Mouse (Mus musculus) testis, postnatal 14 days (tissue): Measurements from ENCODE around the gene Slc39a11.

ENCODE experiments used
- DNase-seq: peaks from one replicate; pipeline ENCODE4 v3.0.0; 2021; ENCODE audit warnings: low spot score

Gene Slc39a11

DNA sequence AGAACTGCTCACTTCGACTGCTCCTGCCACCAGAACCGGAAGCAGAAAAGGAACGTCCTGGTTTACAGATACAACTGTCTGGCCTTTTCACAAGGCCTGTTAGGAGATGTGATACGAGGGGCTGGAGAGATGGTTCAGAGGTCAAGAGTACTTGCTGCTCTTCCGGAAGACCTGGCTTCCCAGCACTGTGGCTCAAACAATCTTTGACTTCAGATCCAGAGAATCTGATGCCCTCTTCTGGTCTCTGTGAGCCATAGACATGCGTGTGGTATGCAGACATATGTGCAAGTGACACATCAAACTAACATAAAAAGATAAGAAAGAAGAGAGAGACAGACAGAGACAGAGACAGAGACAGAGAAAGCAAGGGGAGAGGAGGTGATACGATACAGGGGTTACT is 17.6 kb downstream of the Slc39a11 start:
- DNase-seq, result no peak

DNA sequence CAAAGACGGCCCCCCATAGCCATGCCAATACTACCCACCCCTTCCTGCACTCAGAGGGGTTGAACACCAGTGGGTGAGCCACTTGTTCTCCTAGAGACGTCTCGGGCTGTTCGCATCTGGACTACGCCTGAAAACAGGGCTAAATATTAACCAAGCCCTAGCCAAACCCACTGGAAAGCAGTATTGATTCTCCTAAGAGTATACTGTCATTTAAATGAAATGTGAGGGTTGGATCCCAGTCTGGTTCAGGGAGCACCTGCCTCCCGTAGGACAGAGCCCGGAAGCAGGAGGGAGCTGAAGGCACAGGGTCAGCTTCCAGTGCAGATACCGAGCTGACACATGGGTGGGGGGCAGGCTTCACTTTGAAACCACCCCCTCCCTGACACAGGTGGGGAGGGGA is 18.0 kb downstream of the Slc39a11 start:
- DNase-seq, result no peak

DNA sequence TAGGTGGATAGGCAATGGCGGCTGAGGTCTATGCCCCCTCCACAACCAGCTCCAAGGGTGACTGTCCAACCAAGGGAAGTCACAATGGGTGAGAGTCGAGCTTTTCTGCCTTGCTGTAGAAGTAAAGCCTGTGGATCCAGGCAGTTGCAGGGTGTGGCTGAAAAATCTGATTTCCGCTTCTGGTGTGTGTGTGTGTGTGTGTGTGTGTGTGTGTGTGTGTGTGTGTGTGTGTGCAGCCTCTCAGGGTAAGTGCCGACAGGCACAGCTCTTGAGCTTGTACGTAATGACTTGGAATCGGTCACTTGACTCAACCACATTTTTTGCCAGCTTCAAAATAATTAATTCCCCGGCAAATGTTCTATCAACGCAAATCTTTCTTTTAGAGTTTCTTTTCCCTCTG is 18.6 kb downstream of the Slc39a11 start:
- DNase-seq, result no peak

DNA sequence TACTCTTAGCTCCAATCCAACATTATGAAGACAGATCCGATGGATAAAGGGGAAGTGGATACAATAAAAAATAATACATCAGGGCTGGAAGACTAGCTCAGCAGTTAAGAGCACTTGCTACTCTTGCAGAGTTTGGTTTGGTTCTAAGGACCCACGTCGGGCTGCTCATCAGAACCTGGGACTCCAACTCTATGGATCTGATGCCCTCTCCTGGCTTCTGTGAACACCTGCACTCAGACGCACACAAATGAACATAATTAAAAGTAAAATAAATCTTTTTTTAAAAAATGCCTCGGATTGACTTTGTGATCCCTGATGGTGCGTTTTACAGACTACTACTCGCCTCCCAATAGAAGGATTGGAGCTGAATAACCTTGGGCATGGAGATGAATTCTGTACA is 19.2 kb downstream of the Slc39a11 start:
- no peak for DNase-seq

DNA sequence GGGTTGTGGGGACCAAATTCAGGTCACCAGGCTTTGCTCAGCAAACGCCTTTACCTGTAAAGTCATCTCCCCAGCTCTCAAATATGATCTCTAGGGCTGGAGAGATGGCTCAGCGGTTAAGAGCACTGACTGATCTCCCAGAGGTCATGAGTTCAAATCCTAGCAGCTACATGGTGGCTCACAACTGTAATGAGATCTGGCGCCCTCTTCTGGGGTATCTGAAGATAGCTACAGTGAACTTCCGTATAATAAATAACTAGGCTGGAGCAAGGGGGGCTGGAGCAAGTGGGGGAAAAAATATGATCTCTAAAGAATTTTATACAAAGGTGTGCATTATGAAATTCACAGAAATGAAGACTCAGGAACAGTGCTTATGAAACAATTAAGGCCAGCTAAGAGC is 22.1 kb downstream of the Slc39a11 start:
- DNase-seq, result no peak

DNA sequence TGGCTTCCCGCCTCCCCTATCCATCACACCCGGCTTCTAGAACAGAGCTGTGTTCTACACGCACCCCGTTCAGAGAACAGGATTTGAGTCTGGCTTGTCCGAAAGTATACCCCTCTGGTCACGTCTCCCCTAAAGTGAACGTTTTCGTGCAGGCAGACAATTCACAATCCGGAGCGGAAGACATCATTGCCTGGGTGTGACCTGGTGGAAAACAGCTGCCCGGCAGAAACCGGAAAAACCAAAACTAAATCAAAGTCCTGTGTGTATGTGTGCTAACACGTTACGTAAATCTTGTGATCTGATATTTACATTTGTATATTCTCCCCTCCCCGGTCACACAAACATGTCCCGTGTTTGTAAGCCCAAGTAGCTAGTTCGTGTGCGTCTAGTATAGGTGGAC is 24.4 kb downstream of the Slc39a11 start:
- no peak for DNase-seq

DNA sequence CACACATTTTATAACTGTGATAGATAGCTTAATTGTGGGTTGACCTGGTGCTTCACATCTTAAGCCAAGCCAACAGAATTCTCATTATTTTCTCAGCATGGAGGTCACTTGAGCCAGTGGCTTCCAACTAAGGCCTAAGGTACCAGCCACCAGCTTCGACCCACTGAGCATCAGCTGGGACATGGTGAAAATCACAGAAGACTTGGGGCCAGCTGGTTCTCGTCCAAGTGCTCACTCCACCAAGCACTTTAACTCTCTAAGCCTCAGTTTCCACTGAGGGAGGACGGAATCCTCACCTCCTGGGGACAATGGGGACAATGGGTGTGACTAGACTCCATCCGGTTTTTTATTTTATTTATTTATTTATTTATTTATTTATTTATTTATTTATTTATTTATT is 27.9 kb downstream of the Slc39a11 start:
- DNase-seq, result no peak

DNA sequence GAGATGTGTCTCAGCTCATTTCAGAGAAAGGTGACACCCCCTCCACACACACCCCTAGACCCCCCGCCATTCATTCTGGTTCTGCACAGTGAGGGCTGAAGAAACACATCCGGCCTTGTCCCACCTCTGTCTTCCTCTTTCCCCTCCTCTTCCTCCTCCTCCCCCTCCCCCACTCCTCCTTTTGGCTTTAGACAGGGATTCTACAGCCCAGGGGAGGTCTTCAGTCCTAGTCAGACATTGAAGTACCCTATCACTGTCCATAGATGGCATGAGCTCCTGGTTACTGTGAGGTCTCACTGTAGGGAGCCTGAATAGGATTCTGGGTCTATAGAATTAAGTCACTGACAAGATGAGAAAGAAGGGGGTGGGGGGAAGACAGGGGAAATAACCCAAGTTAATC is 28.9 kb downstream of the Slc39a11 start:
- DNase-seq, result no peak

DNA sequence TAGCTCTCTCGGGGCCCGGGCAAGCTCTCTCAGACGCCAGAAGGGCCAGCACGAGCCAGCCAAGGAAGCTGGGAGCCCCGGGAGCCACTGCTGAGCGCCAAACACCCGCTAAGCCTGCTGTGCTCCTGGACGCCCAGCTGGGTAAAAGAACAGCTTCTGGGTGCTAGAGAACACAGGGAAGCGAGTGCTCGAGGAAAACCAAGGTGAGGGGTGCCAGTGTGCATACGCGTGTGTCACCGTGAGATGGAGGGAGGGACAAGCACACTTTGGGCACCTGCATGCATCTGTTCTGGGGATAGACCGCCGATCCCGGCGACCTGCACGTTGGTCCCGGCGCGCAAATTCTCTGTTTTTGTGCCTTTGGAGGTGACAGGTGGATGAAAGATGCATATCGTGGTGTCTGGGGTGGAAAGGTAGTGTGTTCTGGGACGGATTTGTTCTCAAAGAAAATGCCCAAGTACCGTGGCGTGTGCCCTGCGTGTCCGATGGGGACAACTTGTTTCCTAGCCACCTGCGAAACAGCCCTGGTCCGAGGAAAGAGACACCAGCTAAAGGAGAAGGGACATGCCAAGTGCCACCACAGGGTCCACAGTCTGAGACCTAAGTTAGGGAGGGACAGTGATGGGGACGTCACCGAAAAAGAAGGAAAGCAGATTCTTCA is 30.3 kb downstream of the Slc39a11 start:
- no peak for DNase-seq

DNA sequence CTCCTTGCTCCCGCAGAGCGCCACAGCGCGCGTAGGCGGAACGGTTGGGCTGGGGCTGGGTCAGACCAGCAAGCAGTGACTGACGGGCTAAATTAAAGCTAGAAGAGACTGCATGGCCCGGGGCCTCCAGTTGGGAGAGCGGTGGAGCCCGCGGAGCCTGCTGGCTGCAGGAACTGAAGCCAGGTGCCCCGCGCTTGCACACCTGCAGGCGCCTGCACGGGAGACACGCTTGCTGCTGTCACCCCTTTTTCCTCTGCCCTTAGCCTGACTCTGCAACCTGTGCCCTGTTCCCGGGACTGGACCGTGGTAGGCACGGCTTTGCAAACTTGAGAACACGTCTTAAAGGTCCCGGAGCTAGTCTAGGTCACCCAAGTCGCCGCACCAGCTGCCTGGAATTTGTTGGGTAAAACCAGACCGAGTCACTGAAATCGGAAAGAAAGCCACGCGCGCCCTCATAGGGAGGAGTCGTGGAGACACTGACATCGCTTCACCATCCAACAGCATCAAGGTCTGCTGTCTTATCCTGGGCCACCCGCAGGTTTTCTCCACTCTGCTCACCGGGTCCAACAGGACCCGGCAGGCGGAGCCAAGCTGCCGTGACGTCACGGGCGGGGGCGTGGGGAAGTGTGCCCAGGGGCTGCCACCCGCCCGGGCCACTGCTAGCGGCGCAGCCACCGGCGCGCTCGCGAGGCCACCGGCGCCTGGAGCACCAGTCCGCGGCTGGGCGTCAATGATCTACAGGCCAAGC is 31.0 kb downstream of the Slc39a11 start, which contains the start of gene Sstr2:
TSS of gene Sstr2 (plus strand) at position 671 of the 748 bp plus-strand sequence.
- DNase-seq, result peak; percentile 49

DNA sequence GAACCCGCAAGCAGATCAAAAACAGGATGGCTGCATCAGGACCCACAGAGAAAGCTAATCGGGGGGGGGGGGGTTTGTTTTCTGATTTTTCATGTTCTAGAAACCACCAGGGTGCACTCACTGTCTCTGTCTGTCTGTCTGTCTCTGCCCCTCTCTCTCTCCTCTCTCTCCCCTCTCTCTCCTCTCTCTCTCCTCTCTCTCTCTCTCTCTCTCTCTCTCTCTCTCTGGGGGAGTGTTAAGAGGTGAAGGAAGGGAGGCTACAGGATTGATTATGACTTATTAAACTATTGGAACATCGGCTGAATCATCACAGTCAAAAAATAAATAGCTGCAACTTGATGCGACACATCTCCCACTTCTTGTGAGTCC is 31.6 kb downstream of the Slc39a11 start:
- no peak for DNase-seq

DNA sequence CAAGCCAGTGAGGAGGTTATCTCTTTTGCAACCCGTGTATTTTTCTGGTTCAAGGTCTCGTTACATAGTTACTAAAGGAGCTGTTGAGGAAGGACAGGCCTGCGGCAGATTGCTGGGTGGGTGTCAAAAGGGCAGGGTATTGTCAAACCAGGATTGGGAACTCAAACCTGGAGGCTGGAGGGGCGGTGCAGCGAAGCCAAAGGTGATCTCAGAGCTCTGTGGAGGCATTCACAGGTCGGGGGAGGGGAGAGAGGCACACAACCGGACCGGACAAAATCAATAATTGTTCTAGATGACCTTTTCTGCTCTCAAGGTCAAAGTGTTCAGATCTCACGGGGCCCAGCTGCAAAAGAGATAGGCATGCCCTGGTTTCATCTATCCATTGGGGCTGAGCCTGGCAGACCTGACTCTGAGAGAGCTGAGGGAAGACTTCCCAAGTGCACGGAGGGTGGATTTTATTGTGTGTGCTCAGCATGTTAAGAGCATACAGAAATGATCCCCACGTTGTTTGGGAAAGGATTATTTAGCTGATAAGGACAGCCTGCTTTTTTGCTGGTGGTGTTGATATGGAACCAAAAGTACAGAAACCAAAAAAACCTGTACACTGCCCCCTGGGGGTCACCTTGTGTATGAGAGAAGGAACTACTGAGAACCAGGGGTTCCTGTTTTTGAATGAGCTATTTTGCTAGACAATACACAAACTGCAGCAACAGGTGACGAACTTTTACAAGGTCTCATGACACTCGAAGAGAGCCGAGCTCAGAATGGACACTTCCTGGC is 32.6 kb downstream of the Slc39a11 start:
- peak; percentile 27 for DNase-seq

DNA sequence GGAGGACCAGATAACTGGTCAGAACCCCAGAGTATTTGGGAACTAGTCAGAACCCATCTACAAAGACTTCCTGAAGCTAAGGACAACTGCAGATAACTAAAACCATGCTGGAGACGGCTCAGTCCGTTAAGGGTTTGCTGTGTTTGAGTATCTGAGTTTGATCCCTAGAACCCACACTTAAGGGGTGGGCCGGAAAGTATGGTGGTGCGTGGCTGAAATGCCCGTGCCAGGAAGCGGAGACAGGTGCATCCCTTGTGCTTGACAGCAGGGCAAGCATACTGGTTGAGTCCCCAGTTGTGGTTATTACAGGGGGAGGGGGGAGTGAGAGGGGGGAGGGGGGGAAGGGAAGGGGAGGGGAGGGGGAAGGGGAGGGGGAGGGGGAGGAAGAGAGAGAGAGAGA is 35.4 kb downstream of the Slc39a11 start:
- DNase-seq, result no peak

DNA sequence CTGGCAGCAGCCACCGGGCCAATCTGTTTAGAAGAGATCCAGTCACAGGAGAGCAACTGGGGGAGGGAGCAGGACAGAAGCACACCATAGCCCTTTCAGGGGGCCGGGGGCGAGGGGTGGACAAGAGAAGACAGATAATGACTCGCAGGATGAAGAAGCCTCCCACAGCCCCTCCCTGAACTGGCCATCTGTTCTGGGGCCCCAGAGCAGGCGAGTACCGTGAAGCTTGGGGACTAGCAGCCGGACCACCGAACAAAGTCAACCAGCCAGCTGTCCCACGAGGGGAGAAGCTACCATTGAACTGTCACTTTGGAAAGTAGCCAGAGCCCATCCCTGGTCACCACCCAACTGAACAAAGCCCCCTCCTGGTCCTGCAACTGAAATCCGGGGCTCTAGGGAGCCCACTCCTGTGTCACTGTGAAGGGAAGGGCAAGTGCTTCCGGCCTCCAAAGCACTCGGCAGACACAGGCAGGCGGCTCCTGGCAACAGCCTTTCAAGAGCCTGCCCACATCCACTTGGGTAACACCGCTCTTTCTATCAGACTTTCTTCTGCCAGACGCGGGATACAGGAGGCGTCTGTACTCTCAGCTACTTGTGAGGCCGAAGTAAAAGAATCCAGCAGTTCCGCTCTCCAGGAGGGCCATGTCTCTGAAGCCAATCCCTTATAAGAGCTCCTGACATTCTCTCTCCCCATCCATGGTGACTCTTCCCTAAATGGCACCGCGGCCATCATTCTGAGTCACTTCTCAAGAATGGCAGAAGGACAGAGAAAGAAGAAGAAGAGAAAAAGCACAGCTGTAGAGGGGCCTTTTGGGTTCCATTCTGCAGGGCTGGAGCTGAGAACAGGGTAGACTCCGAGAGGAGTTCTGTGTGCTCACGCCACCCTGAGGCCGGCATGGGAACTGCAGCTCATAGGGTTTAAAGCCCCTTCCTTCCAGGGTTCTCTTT is 37.9 kb downstream of the Slc39a11 start:
- peak; percentile 77 for DNase-seq

DNA sequence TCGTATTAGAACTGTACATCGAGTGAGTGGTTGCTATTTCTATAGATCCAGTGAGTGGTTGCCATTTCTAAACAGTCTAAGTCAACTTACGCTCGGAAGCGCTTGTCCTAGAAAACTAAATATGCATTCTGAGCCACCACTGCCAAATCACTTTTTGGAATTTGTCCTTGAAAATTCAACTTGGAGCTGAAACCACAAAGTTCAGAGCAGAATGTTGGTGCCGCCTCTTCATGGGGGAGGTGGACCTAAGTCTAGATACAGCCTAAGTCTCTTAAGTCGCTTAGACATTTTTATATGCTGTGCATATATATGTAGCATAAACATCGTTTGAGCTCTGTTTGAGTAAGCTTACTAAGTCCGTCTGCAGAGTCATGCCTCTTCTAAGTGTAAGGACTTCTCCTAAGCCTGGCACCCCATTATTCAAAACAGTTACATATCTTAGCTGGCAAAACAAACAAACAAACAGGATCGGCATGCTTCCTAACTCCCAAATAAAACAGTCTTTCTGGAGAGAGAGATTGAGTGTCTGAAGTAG is 38.7 kb downstream of the Slc39a11 start:
- DNase-seq, result no peak

DNA sequence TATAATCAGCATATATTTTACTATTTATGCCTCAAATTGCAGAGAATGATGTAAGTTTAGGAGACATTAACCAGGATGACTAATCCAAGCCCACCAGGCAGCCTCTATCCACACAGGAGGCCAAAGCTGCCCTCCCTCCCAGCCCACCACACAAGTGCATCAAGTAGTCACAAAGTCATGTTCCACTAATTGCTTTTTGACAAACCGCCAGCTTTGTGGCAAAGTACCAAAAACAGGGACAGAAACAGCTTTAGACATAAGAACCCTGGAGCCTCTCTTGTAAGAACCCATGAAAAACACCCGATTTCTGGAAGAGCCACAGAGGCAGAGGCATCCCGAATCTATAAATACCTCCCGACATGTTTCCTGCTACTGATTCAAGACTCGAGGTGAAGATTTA is 39.6 kb downstream of the Slc39a11 start:
- DNase-seq, result no peak

DNA sequence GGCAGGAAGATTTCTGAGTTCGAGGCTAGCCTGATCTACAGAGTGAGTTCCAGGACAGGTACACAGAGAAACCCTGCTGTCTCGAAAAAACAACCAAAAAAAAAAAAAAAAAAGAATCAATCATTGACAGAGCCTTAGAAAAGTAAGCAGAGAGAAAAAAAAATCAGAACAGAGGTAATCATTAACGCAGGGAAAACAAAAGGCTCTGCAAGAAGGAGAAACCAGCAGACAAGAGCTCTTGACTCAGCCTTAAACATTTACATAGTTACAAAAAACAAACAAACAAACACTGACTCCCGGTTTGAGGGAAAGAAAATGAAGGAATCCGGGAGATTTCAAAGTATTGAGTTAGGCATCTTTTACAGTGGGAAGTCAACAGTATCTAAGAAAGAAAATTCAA is 40.3 kb downstream of the Slc39a11 start:
- no peak for DNase-seq

DNA sequence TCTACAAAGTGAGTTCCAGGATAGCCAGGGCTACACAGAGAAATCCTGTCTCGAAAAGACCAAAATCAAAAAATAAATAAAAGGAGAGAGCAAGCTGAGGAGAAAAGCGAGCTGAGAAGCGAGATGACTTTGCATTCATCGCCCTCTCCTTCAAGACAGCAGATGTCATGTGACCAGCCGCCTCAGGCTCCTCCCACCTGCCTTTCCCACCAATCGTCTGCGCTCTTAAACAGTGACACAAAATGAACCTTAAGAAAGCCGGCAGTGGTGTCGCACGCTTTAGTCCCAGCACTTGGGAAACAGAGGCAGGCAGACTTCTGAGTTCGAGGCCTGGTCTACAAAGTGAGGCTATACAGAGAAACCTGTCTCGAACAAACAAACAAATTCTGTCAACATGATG is 42.3 kb downstream of the Slc39a11 start:
- peak; percentile 26 for DNase-seq

DNA sequence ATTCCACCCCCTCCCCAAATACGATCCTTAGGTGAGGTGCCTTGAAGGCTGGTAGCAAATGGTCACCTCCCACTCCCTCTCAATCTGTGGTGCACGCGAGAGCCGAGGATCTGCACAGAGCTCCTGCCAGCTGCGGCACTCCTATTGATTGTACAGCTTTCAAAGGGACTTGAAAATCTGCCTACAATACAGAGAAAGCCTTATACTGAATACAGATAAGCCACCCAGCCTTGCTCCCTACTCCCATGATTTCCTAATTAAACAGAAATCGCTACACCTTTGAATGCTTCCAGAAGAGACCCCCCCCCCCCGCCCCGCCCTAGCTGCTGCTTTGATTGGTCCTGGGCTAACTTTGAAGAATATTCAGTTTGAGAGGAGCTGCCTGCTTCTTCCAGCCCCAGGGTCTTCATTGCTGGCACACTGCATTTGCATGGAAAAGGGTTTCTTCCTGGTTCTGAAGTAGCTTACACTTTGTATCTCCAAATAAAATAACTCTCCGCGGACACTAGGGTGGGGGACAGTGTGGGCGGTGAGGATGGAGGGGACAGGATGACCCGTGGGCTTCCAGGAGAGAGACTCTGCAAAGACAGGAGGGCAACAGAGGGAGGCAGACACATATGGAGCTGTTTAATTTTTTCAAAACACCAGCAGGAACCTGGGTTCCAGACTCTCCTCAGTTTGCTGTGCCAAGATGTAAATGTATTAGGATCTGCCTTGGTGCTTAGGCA is 48.1 kb downstream of the Slc39a11 start:
- DNase-seq, result no peak

DNA sequence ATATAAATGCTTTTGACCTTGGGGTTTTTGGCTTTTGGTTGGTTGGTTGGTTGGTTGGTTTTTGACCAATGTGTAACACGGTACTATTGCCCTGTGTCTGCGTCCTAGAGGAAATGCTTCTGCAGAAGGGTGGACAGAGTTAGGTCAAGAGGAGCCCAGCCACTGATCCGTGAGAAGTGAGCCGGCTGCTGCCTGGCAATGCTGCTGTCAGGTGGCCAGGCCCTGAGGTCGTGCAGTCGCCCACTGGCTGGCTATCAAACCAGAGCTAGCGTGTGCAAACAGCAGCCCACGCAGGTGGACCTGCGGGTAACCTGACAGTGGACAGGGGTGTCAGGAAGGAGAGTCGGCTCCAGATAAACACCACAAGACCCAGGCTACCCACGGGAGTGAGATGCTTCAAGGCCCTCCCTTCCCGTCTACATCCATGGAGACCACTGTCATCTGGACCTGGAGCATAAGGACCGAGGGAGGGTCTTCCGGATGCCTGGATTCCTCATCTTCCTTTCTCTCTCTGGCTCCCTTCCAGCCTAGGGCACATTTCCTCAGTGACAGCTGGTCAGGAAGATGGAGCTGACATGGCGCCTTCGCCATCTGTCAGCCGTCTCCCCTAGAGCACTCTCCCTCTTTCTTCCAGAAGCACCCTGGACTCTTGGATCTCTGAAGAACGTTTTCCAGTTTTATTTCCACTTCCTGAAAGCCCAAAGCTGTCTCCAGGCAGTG is 49.2 kb downstream of the Slc39a11 start:
- no peak for DNase-seq
